Mouse (Mus musculus) adrenal gland, adult 18-20 months (tissue): ENCODE data around the gene Tmem39a. TPM values are rescaled to one million over a fixed set of nuclear protein-coding genes. Genes with fewer than 3 reads are reported as not detected.

Experiments used
- DNase-seq, 2 experiments: peaks; one replicate each; pipeline ENCODE4 v3.0.0; 2021 to 2022; ENCODE audit warnings: low spot score in 2 of 2
- long read RNA-seq, 2 experiments: library from polyadenylated mRNA; stranded (forward); transcript quantifications; one replicate each; pipeline ENCODE4 v2.0.0; 2021
- total RNA-seq, 2 experiments: library from RNA; stranded (reverse); gene quantifications; 1 replicate in 1 of 2; 2 replicates in 1 of 2; pipeline ENCODE4 v1.2.3; 2021

Gene Tmem39a
- 10 to 100 TPM; 71.5 to 78.4 TPM for total RNA-seq
- long read RNA-seq, experiment 1, transcript Tmem39a-201 (9 exons, 2,871 nt): major isoform, 13 of 17 reads
- long read RNA-seq, experiment 1, partial matches to known transcripts: 0 of 17 reads
- long read RNA-seq, experiment 1, other reads (novel, unspliced or antisense): 4 of 17 reads
- long read RNA-seq, experiment 2, transcript Tmem39a-201 (9 exons, 2,871 nt): major isoform, 10 of 13 reads
- long read RNA-seq, experiment 2, partial matches to known transcripts: 1 of 13 reads
- long read RNA-seq, experiment 2, other reads (novel, unspliced or antisense): 2 of 13 reads

DNA sequence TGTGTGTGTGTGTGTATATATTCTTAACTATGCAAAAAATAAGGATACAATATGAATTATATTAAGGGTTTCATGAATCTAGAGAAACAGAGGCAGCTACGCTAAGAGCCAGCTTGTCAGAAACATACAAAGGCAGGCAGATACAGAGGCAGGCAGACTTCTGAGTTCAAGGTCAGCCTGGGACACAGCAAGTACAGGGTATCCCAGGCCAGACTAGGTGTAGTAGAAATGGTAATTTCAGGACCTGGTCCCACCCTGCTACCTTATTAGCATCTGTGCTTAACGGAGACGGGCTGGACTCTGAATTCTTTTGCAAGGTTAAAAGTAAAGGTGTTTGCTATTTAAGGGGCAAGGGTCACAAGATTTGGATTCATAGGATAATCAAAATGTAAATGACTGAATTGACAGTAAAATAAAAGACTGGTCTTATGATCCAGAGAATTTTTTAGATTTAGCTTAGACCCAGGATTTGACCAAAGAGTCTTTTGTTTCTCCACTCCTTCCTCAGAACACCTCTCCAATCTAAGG lies at the start of gene Tmem39a:
TSS of gene Tmem39a (plus strand) at position 478 of the 528 bp plus-strand sequence.
- DNase-seq: no peak

DNA sequence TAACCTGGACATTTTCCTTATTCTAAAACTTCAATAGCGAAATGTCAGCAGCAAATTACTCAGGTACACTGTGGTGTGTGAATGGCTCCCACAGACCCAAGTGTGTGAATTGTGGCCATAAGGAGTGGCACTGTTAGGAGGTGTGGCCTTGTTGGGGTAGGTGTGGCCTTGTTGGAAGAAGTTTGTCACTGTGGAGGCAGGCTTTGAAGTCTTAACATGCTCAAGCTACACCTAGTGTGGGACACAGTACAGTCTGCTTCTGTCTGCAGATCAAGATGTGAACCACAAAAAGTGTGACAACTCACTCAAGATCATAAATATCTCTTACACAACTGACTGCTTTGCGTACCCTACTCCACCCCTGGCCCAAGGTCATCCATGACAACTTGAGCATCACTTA lies 47.7 kb upstream of the Tmem39a start:
- no peak for DNase-seq

DNA sequence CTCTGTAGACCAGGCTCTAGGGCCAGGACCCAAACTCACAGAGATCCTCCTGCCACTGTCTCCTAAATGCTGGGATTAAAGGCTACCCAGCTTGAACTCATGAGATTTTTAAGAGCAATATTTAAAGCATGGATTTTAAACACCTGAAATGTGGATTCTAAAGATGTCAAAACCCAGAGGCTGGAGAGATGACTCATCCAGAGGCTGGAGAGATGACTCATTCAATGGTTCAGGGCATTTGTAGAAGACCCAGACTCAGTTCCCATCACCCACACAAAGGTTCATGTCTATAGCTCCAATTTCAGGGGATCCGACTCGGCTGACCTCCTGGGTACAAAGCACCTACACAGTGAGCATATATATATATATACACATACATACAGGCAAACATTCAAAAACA lies 39.4 kb upstream of the Tmem39a start:
- no peak for DNase-seq

DNA sequence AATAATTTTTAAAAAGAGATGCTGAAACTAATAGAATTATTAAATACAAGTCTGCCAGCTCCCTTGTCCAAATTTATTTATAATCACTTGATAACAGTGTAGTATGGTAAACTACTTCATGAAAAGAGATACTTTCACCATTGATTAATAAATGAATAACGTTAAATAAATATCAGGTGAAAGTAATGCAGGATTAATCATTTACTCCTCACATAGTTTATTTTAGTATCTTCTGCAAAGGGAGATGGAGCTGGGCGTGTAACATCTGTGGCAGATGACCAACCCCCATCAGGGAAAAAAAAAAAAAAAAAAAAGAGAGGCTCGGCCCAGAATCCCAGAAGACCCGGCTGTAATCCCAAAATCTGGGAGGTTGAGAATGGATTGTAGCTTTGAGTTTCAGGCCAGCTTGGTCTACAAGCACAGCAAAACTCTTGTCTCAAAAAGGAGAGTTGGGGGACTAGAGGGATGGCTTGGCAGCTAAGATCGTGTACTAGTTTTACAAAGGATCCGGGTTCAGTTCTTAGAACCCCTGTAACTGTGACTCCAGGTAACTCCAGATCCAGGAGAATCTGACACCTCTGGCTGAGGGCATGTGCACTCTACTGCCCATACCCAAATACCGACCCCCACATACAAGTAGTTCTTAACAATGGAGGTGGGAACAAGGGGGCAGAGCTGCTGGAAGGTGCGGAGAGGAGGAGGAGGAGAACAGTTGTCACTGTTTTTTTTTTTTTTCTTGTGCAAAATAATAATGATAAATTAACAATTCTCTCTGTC lies 37.1 kb upstream of the Tmem39a start:
- no peak for DNase-seq

DNA sequence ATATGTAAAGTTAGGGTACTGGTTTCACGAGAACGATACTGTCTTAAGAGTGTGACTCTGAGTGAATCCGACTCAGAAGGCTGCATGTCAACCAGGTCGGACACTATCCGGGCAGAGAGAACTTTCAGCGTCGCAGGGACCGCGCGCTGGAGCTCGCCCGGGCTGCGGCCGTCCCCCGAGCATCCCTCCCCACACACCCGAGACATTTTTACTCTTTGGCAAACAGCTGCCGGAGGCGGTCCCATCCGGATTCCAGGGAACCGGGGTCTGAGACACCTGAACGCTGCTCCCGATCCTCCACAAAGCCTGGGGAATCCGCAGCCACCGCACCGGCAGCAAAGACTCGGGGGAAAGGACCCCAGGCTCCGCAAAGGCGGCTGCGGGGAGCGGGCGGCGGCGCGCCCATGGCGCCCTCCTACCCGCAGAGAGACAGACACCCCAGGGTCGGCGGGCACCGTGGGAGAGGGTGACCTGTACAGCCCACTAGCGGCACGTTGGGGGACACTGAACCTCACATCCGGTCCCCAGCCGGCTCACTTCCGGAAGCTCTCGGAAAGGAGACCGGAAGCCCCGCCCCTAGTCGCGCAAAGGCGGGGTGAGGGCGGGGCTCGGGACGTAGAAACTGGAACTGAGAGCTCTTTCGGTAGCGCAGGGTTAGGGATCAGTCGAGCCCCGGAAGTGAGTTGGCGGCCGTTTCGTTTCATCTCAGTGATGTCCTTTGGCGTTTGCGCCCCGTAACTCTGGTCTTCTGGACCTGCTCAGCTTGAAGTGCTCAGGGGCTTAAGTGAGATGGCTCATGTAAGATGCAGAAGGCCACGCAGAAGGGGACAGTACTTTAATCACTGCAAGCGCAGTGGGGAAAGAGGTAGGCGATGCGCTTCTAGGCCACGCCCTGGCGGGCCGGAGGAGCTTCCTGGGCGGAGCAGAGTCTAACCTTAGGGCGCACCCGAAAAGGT lies 36.1 kb upstream of the Tmem39a start, which contains the start of gene Timmdc1:
TSS of gene Timmdc1 (minus strand) at position 535 of the 956 bp plus-strand sequence.
- DNase-seq: peak; percentile 93 to 94

DNA sequence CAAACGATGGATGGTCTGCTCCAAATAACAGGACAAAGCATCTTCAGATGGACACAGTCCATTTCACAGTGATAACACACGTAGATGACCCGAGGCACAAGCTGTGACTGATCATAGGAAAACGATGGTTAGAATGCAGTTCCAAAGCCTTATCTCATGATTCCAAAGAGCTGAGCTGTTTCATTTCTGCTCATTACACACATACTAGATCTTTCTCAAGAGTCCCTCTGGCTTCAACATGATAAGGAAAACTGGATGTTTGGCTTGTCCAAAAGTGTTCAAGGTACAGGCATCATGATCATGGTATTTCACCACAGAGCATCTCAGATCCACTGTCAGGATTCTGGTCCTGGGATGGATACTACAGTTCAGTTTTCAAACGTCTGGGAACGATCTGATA lies 32.2 kb upstream of the Tmem39a start:
- DNase-seq: no peak

DNA sequence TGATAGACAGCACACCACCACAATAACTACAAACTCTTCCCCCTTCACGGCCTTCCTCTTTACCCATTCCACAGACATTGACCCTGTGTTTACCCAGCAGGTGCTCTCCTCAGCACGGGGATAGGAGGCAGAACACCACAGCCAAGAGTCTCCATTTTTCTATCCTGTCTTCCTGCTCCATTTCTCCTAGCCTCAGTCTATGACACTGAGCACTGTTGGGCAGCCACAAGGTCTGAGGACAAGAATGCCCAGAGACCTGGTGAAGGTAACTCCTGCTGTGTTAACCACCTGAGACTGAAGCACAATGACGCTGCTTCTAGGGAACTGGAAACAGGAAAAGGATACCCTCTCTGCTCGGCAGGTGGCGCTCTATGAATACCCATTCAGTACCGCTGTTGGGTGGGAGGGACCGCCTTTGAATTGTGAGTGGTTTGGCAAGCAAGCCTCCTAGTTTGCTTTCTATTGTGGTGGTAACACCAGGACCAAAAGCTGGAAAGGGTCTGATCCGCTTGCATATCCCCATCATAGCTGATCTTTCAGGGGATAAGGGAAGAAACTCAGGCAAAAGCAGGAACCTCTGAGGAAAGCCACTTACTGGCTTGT lies 21.9 kb upstream of the Tmem39a start:
- peak; percentile 65 to 73 for DNase-seq

DNA sequence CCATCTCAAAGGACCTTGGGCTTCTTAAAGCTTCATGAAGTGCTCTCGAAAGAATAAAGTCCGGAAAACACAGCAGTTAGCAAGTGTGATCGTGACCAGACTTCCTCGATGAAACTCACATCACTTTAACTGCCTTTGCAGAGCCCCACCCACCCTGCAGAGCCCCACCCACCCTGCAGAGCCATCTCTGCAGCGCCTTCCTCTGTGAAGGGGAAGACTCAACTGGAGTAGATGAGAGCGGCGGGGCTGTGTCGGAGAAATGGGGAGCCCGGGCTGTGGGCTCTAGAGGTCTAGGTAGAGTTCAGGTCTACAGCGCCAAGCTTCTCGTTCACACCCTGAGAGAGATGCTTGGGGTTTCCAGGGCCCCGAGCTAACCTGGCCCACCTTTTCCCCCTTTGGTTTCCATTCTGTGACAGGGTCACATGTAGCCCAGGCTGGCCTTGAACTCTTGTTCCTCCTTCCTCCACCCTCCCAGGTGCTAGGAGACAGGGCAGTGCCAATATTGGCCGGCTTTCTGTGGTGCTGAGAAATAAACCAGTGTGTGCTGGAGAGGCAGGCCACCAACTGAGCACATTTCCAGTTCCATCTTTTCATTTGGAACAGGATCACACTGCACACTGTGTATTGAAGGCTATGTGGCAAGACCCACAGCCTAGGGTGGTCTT lies 19.6 kb upstream of the Tmem39a start:
- no peak for DNase-seq

DNA sequence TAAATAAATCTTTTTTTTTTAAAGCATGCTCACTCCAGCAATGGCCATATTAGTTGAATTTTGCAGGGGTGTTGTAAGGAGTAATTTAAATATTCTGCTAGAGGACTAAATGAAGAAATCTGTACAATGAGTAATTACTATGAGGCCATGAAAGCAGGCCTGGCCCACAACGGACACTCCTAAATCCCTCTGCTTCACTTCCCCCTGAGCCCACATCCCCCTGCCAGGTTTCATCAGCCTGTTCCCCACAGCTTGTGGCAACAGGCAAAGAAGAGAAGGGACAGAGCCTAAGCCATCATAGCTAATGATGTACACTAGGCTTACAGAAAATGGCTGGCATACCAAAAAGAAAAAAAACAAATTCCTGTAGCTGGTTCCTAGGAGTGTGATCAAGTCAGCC lies 10.5 kb upstream of the Tmem39a start:
- DNase-seq: no peak

DNA sequence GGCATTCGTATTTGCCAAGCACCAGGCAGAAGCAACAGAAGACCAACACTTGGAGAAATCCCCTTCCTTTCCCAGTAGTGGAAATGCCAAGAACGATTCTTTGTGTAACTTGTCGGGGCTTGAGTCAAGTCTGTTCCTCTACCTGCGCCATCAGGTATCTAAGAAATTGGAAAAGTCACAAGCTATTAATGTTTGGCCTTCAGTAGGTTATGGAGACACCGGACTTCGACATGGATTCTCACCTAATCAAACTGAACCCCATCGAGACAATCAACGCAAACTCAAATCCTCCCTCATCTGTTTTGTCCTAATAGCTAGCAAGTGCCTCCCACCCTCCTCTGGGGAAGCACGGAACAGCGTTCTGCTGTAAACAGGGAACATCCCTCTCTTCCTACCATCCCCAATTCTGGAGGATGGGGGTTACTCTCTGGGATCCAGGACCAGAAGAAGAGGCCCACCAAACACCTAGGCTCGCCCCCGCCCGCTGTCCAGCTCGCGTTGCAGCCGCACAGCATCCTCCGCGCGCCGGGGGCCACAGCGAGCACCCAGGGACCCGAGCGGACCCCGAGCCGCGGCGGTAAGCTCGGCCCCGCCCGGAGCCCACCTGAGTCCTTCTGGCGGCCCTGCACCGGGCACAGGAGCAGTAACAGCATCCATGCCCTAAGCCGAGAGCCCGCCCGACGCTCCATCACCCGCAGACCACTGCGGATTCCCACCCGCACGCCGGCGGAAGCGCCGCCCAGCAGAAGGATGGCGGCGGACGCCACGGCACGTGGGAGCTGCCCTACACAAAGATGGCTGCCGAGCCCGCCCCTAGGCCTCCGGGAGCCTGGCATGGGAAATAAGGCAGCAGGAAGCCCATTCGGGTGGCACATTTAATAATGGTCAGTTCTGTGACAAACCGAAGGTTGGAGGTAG lies 8.8 kb upstream of the Tmem39a start, which contains the start of gene Poglut1:
TSS of gene Poglut1 (minus strand) at position 780 of the 918 bp plus-strand sequence.
- DNase-seq: peak; percentile 74

DNA sequence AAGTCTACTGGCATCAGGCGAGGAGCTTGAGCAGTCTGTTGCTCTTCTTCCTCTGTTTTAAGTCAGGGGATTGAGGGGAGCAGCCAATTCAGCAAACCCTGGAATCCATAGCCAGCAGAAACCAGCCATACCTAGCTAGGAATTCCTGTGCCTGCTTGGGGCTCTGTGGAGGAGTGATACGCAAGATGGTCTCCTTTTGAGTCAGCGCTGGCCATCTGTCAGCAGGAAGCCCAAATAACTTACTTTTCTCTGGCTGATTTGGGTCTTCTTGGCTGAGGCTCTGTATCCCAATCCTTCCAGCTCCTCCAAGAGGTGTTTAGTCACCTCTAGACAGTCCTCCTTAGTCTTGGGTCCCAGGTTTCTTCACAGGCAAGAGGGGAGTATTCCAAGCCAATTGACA lies 2.5 kb upstream of the Tmem39a start:
- no peak for DNase-seq

DNA sequence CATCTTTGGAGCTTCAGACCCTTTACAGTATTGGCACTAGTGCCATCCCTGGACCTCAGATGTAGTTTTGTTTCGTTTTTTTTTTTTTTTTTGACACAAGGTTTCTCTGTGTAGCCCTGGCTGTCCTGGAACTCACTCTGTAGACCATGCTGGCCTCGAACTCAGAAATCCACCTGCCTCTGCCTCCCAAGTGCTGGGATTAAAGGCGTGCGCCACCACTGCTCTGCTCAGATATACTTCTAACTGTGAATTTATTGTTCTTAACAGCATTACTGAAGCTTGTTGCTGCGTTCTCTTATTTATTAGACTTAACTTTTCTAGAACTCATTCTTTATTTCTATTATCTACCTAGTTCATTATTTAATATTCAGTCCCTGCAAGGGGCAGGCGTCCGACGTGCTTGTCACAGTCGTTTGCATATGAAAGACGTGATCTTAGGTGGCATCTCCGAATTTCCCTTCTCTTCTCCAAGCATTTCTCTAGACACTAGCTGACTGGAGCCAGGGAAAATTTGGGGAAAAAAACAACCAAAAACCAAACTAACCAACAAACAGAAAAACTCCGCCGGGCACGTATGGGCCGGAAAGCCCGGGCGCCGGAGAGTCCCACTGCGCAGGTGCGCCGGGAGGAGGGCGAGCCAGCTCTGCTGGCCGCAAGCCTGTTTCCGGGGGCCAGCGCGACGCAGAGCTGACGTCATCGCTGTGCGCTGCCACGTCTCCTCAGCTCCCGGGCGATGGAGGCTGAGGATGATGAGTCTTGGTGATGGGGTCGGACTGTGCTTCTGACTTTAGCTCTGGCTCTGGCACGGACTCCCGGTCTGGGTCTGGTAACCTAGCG lies 3.9 kb downstream of the Tmem39a start:
- DNase-seq: peak; percentile 96 to 97

DNA sequence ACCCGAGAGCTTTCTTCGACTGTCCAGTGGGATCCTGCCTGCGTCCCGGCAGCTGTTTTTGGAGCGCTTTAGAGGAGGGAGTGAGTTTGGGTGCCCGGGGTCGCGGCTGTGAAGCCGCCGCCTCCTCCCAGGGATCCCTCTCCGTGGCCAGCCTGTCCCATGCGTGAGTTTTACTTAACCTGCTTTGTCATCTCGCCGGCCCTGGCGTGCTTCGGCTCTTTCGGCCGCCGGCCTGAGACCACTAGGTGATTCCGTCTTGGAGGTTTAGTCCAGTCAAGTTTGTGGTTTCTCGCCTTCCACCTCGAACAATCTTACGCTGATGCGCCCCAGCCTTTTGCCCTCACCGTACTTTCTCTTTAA lies 4.5 kb downstream of the Tmem39a start:
- DNase-seq: no peak

DNA sequence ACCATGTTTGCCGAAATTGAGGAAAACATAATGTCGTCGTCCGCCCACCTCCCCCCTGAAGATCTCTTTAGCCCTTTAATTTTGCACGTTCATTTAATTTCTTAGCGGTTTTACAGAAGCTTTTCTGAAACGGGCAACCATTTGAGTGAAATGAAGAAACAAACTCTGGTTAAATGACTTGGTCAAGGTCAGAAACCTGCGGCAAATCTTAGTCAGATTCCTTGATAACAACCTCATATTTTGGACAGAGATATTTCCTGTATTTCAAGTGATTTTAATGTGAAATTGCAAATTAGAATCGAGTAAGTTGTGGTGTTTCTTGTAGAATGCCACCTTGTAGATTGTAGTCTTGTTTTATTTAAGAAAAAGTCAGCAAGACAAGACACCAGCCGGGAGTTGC lies 5.0 kb downstream of the Tmem39a start:
- DNase-seq: no peak

DNA sequence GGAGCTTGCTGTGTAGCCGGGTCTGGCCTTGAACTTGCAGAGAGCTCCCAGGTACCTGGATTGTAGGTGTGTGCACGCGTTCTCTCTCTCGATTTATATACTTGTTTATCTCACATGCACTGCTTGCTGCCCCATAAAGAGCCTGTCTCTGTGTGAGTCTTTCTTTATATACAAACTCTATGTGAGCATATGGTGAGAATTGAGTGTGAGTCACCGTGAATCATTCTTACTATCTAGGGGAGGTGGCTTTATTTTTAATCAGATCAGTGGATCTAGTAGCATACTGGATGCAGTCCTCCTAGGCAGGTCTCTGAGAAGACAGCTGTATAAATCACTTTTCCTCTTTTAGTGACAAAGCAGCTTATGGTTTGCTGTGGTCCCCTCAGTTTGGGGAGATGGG lies 9.7 kb downstream of the Tmem39a start:
- DNase-seq: peak in 1 of 2 experiments; percentile 22

DNA sequence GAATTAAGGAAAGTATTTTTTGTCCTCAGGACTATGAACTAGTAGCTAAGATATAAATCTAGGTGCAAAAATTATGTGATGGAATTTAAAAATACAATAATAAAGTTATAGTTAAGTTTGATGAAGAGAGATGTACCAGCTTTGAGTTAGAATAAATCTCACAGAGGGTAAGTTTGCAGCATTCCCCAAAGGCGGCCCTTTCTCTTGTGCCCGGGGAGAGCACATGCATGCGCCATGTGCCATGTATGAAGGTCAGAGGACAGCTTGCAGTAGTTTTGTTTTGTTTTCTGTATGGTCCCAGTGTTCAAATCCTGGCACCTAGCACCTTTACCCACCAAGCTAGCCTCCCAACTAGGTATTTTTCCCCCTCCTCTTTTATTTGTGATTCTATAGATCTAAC lies 13.0 kb downstream of the Tmem39a start:
- DNase-seq: no peak

DNA sequence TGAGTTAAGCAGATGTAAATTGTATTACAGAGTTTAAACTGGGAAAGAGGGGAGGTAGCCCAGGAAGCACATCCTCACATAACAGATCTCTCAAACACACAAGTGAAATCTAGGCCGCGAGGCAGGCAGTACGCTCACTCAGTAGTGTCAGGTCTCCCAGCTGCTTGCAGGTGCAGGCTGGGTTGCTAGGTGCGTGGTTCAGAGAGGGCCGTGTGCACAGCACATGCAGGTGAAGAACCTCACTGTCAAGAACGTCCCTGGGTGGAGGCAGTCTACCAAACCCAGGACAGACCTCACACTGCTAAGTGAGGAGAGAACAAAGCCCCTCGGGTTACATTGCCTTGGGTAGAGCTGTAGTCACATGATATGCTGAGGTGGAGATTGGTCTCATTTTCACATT lies 26.3 kb downstream of the Tmem39a start:
- DNase-seq: no peak

DNA sequence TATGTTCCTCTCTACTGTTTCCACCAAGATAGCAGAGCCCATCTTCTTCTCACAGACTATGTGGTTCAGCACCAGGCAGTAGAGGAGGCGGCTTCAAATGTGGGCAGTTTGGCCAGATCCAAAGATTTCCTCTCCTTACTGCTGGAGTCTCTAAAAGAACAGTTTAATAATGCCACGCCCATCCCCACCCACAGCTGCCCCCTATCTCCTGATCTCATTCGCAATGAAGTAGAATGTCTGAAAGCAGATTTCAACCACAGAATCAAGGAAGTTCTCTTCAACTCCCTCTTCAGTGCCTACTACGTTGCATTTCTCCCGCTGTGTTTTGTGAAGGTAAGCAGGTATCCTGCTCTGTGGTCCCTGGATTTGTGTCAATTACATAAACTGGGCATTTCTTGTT lies 26.7 kb downstream of the Tmem39a start:
- DNase-seq: no peak
